Mouse (Mus musculus): ENCODE data around the gene Stk38l.
"Not testable (repeated sequence)": the region's sequence is repeated elsewhere in the genome, so short reads cannot be mapped to it uniquely, and the experiment has no call there.

Gene Stk38l

DNA sequence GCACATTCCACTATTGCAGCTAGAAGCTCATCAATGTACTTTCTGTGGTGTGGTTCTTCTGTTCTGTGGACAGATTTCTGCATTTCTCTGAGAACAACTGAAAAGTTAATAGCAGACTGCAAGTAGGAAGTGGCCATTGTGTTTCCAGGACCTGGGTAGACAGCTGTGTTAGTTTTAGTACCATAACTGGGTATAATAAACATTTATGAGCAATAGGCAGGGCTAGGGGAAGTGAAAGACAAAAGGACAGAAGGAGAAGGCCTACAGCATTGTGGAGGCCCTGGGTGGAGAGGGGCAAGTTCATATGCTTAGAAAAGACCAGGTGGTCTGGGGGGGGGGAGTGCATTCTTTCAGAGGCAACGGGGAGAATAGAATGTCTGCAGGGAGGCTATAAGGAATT lies 8.8 kb downstream of the Stk38l start:
- no peak for DNase-seq (ENCODE audit: low spot score)

DNA sequence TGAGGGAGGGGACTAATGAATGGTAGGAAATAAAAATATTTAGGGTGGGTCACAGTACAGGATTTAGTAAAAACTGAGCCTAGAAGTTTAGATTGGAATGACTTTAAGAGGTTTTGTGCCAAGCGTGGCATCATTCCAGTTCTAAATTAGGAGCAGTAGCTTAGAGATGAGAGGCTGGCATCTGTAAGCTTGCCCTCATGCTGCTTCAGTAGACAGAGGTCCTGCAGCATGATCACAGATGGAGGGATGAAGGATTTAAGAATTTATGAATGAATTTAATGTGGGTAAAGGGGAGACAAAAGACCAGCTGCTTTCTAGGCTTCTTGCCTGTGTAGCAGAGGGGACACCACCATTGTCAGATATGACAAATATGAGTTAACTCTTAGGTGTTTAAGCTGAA lies 14.1 kb downstream of the Stk38l start:
- no peak for DNase-seq (ENCODE audit: low spot score)

- DNase-seq (ENCODE audit: low spot score), result no peak
These were observed 15.9 kb downstream of the Stk38l start for GRCm38 (mm10) chr6:146740724-146741123.

GRCm38 (mm10) chr6:146741986-146742635 lies 17.3 kb downstream of the Stk38l start:
- DNase-seq (ENCODE audit: low spot score), result no peak

GRCm38 (mm10) chr6:146744266-146744665 lies 19.5 kb downstream of the Stk38l start:
- DNase-seq (ENCODE audit: low spot score), result not testable (repeated sequence)

DNA sequence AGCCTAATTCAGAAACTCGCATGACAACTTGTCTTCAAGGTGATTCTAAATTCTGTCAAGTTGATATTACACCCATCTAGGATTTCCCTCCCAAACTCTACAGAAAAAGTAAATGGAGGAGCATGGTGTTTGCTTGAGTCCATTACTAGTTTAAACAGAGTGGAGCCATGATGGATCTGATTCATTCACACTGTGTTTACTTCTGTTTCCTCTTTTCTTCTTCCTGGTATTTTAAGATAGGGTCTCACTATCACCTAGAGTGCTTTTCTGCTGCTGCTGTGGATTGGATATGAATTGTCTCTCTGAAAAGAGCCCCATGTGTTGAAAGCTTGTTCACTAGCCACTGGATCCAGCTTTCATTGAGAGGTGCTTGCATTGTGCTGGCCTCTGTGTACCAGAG lies 20.4 kb downstream of the Stk38l start:
- DNase-seq (ENCODE audit: low spot score), result no peak

- DNase-seq (ENCODE audit: low spot score), result no peak
These were observed 21.8 kb downstream of the Stk38l start for GRCm38 (mm10) chr6:146746577-146746976.

GRCm38 (mm10) chr6:146747057-146747456 lies 22.3 kb downstream of the Stk38l start:
- DNase-seq (ENCODE audit: low spot score), result no peak

DNA sequence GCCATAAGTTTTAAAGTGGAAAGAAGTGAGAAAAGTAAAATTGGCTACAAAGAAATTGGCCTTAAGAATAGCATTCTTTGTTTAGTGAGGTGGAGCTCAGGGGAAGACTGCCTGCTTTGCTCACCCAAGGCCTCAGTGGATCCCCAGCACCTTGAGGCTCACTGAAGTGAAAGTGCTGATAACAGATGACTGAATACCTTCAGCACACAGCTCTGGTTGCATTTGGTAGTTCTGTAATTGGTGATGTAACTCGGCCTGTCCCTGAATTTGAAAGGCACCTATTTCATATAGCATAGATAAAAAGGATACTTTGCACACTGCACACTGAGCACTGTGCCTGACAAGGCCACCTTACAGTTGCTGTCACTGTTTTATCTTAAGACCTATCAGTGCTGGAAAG lies 23.5 kb downstream of the Stk38l start:
- no peak for DNase-seq (ENCODE audit: low spot score)

DNA sequence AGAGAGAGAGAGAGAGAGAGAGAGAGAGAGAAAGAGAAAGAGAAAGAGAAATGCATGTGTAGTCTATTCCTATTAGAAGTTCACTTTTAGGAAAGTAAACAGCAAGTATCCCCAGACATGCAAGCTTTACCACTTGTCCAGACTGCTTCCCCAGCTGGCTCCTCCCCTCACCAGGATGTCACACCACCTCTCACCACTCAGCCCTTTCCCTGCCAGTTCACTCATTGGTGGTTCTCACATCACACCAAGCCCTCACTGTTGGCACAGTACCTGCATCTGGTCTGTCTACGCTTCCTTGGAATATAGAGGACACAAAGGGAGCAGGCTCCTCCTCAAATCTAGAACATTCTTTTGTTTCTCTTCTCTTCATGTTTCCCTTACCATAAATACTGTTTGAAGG lies 26.9 kb downstream of the Stk38l start:
- no peak for DNase-seq (ENCODE audit: low spot score)

GRCm38 (mm10) chr6:146752178-146752577 lies 27.4 kb downstream of the Stk38l start:
- no peak for DNase-seq (ENCODE audit: low spot score)

- DNase-seq (ENCODE audit: low spot score), result no peak
These were observed 27.8 kb downstream of the Stk38l start for GRCm38 (mm10) chr6:146752612-146753011.

- no peak for DNase-seq (ENCODE audit: low spot score)
These were observed 28.9 kb downstream of the Stk38l start for GRCm38 (mm10) chr6:146753560-146754160.

- no peak for DNase-seq (ENCODE audit: low spot score)
These were observed 30.3 kb downstream of the Stk38l start for GRCm38 (mm10) chr6:146755136-146755535.

DNA sequence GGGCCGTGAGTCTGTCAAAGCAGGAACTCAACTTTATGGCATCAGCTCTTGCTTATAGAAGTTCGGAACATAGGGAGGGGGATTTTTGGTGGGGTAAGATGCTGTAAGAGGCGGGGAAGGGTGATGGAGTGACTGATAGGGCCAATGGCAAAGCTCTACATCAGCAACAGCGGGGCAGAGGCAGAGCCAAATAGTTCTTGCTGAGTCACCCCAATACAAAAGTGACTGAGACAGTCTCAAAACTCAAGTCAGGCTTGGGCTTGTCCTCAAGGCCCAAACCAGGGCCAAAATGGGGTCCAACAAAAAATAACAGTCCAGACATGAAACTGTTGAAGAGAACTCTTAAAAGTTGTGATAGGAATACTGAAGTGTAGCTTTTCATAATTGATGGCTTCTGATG lies 30.9 kb downstream of the Stk38l start:
- no peak for DNase-seq (ENCODE audit: low spot score)

GRCm38 (mm10) chr6:146759027-146759426 lies 34.2 kb downstream of the Stk38l start:
- DNase-seq (ENCODE audit: low spot score), result no peak

- DNase-seq (ENCODE audit: low spot score), result no peak
These were observed 35.2 kb downstream of the Stk38l start for GRCm38 (mm10) chr6:146760022-146760421.

DNA sequence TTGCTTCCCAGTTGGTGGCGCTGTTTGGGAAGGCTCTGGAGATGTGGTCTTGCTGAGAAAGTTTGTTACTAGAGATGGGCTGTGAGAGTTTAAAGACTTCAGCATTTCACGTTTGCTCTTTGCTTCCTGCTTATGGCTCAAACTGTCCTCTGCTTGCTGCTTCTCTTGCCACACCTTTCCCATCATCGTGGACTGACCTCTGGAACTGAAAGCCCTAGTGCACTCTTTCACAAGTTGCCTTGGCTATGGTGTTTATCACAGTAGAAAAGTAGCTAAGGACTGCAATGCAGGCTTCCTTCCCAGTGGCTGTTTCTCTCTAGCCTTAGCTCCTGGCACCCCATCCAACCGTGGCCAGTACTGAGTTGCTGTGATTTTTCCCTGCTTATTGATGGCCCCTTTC lies 35.9 kb downstream of the Stk38l start:
- DNase-seq (ENCODE audit: low spot score), result no peak

DNA sequence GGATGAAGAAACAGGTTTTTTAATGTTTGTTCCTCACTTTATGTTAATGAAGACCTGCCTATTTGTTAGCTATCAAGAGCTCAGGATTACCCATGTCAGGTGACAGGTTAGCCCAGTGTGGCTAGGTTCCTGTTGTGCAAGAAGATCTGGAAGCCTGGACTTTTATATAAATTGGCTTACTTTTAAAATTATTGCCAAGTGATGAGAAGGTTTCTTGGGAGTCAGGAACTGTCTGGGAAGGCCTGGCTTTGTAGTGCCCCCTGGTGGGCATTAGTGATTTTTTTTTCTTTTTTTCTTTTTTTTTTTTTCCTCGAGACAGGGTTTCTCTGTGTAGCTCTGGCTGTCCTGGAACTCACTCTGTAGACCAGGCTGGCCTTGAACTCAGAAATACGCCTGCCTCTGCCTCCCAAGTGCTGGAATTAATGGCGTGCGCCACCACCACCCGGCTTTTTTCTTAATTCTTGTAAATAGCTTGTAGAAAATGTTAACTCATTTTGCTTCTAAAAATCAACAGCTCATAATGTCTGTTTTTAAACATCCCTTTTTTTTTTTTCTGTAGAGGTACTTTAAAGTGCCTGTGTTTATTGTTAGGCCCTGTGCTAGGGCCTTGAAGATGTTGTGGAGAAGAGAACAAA lies 37.6 kb downstream of the Stk38l start:
- DNase-seq (ENCODE audit: low spot score), result no peak

- no peak for DNase-seq (ENCODE audit: low spot score)
These were observed 39.8 kb downstream of the Stk38l start for GRCm38 (mm10) chr6:146764593-146764992.

DNA sequence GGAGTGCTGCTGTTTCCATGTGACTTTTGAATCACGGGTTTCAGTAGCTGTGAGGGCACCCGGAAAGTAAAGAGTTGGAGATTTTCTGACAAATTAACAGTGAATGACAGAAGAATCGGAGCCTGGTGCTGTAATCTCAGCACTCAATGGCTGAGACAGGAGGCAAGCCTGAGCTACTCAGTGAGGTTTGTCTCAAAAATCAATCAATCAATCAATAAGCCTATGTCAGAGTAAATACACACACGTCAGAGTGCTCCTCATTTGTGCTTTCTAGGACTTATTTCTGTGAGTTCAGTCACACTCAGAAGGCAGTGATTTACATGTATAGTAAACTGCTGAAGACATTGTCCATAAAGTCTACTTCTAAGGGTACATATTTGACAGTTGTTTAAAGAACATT lies 40.5 kb downstream of the Stk38l start:
- DNase-seq (ENCODE audit: low spot score), result no peak

DNA sequence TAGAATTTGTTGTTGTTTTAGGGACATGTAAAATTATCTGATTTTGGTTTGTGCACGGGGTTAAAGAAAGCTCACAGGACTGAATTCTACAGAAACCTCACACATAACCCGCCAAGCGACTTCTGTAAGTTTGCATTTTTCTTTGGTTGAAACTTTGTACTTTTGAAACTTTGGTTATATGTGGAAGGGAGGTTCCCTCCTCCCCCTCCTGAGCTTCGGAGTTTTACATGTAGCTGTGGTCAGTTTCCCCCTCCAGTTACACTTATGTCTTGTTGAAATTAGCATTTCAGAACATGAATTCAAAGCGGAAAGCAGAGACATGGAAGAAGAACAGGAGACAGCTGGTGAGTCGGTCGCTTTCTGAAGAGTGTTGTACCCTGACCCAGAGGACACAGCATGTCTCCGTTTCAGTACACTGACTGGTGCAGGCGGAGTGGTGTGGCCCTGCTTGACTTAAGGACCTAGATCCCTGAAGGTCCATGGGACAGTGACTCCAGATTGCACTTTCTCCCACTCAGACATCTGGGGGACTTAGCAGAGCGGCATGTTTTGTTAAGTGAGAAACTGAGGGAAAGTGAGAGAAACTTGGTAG lies 44.1 kb downstream of the Stk38l start:
- no peak for DNase-seq (ENCODE audit: low spot score)

Data from left cerebral cortex, adult 11 months (tissue).